Mouse (Mus musculus) testis, adult 2 months (tissue): ENCODE measurements around the gene Plcd3. TPM values are rescaled to one million over a fixed set of nuclear protein-coding genes. Genes with fewer than 3 reads are reported as not detected.
A peak's percentile ranks its signal among the peaks of the same experiment; 100 is the strongest.

Experiments
- H3K27ac ChIP-seq: fragments of 200-500 bp; 2 replicates; pipeline ENCODE4 v1.5.1; 2012; ENCODE audit warnings: low read depth, low read length; ENCODE audit not compliant: control insufficient read depth, insufficient read depth
- H3K27me3 ChIP-seq: fragments of 200-500 bp; 2 replicates; pipeline ENCODE4 v1.6.1; 2012; ENCODE audit warnings: mild to moderate bottlenecking, low read length, moderate library complexity; ENCODE audit not compliant: control insufficient read depth, insufficient read depth
- H3K36me3 ChIP-seq: fragments of 200-500 bp; 2 replicates; pipeline ENCODE4 v1.6.1; 2012; ENCODE audit warnings: mild to moderate bottlenecking, low read length; ENCODE audit not compliant: control insufficient read depth, insufficient read depth
- H3K4me1 ChIP-seq: fragments of 200-500 bp; 2 replicates; pipeline ENCODE4 v1.6.1; 2012; ENCODE audit warnings: low read length; ENCODE audit not compliant: control insufficient read depth, insufficient read depth
- H3K4me3 ChIP-seq: fragments of 200-500 bp; 2 replicates; pipeline ENCODE4 v1.5.1; 2012; ENCODE audit warnings: low read depth, mild to moderate bottlenecking, low read length, moderate library complexity, mixed read lengths; ENCODE audit not compliant: control insufficient read depth
- CTCF ChIP-seq: fragments of 200-500 bp; IDR thresholded peaks from 2 replicates; pipeline ENCODE4 v1.5.1; 2012; ENCODE audit warnings: low read depth, mild to moderate bottlenecking, inconsistent platforms, low read length, moderate library complexity; ENCODE audit not compliant: control insufficient read depth, insufficient read depth, insufficient replicate concordance
- POLR2A ChIP-seq: fragments of 200-500 bp; IDR thresholded peaks from 2 replicates; pipeline ENCODE4 v1.6.1; 2012; ENCODE audit warnings: low read depth, mild to moderate bottlenecking, inconsistent platforms, low read length, moderate library complexity; ENCODE audit not compliant: control insufficient read depth
- polyA plus RNA-seq: library from polyadenylated mRNA; depleted of rRNA; stranded (reverse); fragments of >200 nt; gene quantifications from 2 replicates; pipeline ENCODE4 v1.2.3, GENCODE M21; 2012

Plcd3 gene
- polyA plus RNA-seq, 1 experiment: 5.5 TPM

DNA sequence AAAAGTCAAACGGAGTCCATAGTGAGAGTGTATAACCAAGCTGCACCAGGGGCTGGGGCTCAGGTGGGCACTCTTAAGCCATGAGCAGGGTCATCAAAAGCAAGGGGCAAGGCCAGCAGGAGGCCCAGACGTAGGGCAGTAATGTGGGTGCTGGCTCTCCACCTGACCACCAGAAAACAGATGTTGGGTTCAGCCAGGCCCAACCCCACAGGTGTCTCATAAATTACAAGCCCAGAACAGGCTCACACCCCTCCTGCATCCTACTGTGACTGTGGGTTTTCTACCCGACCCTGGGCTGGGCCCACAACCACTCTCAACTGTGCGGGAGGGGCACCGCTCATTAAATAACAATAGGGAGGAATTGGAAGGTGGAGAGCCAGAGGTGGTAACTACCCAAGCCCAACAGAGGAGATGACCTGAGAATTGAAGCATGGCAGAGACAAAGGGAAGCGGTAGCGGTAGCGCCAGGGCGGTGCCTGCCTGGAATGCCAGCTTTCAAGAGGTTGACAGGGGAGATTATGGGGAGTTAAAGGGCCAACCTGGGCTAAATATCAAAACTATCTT, 6.3 kb downstream of the Plcd3 start:
- Histone ChIP-seq H3K27ac (no peak overlapping the region), H3K4me1 (no peaks in the 10 kb centered on the region; the same call in 1 of the 2 replicates), H3K36me3 (no peaks in the 10 kb centered on the region), H3K4me3 (no peak overlapping the region), H3K27me3 (no peaks in the 10 kb centered on the region)
- no peak for TF ChIP-seq CTCF
- no peak for TF ChIP-seq POLR2A

DNA sequence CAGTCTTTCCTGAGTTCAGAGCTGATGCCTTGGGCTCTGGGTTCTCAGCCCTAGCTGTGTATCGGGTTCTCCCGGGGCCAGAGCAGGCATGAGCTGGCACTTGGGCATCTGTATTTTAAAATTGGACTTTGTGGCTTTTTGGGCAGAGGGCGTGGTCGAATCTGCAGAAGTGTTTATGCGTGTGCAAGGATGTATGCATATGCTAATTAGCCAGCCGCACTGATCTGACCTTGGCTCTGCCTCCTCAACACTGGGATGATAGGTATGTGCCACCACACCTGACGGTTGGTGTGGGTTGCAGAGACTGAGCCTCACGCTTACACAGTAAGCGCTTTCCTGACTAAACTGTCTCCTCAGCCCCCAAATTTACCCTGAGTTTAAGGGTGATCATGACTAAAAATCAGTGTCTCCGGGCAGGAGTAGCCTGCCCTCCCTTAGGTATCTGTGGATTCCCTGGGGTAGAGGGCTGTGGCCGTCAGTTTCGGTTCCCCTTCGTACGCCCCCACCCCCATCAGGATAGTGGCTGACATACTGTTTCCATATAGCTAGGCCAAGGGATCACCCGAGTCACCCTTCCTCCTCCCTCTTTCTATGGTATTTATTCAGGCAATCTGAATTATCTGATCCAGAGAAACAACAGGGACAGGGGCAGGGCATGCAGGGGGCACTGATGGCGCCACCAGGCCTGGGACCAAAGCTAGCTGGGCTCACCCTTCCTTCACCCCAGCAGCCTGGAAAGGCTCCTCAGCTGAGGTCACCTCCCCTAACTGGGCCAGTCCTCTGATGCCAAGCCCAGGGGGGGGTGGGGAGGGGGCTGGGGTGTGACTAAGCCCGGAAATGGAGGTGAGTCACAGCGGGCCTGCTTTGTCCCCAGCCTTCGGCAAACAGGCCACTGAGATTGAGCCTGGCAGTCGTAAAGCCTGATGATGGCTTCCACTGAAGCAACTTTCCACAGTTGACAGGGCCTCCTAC, 7.3 kb downstream of the Plcd3 start:
- H3K27ac ChIP-seq: no peak overlapping the region
- H3K27me3 ChIP-seq: no peaks in the 10 kb centered on the region
- no peak overlapping the region for H3K4me3 ChIP-seq

DNA sequence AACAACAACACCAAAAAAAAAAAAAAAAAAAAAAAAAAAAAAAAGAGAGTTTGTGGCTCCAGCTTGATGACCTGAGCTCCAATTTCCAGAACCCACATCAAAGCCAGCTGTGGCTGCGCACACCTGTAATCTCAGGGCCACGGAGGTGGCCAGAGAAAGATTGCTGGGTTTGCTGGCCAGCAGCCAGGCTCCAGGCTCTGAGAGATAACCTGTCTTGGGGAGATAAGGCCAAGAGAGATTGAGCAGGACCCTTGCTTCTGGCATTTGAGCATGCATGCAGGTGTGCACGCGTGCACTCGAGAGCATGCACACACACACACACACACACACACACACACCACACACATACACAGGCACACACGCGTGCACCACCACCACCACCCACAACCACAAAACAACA, 8.2 kb downstream of the Plcd3 start:
- H3K4me3 ChIP-seq: no peak overlapping the region
- TF ChIP-seq CTCF (no peak), POLR2A (no peak)
- no peaks in the 10 kb centered on the region; the same call in 1 of the 2 replicates for H3K4me1 ChIP-seq
- H3K27me3 ChIP-seq: no peaks in the 10 kb centered on the region
- no peak overlapping the region for H3K27ac ChIP-seq
- no peaks in the 10 kb centered on the region for H3K36me3 ChIP-seq

More for the DNA sequence above, 7.3 kb downstream of the Plcd3 start:
- TF ChIP-seq POLR2A: 0 out of 2 replicates have a peak, but pooled peaks have one; percentile 22
- no peak for TF ChIP-seq CTCF
- H3K4me1 ChIP-seq: no peaks in the 10 kb centered on the region; the same call in 1 of the 2 replicates
- H3K36me3 ChIP-seq: no peaks in the 10 kb centered on the region

DNA sequence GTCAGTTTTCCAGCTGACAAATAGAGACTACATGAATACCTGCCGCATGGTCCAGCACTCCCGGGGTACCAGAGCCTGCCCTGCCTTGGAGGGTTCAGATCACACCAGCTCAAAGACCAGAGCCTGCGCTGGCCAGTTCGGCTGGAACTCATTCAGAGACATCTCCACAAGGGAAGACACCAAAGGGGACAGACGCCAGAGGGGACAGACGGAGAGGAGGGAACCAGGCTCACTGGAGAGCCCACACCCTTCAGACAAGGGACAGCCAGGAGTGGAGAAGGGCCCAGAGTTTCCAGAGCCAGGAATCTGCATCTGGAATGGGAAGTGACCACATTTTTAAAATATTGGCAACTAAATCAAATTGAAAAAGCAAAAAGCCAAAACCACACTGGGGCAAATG, 19.8 kb downstream of the Plcd3 start:
- TF ChIP-seq POLR2A: no peak
- TF ChIP-seq CTCF: no peak

DNA sequence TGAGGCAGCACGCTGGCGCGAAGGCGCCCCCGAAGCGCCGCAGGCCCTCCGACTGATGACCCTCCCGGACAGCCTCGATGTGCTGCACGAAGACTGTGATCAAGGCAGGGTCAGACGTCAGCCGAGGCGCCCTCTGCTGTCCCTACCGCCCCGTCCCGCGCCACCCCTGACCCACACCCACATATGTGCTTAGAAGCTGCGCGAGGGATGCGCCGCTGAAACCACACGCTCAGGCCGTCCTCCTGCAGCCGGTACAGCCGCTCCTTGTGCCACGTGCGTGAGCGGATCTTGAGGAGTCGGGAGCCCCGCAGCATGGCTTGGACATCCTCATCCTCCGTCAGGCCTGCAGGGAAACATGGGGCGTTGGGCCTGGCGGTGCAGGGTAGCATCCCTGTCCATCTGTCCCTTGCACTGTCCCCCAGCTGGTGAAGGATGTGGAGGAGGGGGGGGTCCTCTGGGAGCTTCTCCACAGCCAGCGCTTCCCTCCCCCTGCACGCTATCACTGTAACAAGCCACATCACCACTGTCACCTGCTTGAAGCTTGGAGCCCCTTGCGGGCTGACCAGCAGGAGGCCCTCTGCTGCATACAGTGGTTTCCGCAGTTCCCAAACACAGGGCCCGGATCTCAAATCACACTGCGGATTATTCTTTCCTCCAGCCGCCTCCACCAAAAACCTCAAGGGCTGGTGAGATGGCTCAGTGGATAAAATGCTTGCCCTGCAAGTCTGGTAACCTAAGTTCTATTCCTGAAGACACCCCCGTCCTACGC, 21.0 kb downstream of the Plcd3 start:
- H3K27ac ChIP-seq: no peak overlapping the region
- no peaks in the 10 kb centered on the region for H3K27me3 ChIP-seq
- H3K4me3 ChIP-seq: peak overlapping the region; percentile 0
- no peak for TF ChIP-seq CTCF
- no peak for TF ChIP-seq POLR2A
- peaks cover 10% of the 10 kb centered on the region for H3K4me1 ChIP-seq
- H3K36me3 ChIP-seq: no peaks in the 10 kb centered on the region

More for the DNA sequence above, 19.8 kb downstream of the Plcd3 start:
- peaks cover 10% of the 10 kb centered on the region for H3K4me1 ChIP-seq
- no peaks in the 10 kb centered on the region for H3K27me3 ChIP-seq
- no peak overlapping the region for H3K27ac ChIP-seq
- H3K4me3 ChIP-seq: no peak overlapping the region
- no peaks in the 10 kb centered on the region for H3K36me3 ChIP-seq

DNA sequence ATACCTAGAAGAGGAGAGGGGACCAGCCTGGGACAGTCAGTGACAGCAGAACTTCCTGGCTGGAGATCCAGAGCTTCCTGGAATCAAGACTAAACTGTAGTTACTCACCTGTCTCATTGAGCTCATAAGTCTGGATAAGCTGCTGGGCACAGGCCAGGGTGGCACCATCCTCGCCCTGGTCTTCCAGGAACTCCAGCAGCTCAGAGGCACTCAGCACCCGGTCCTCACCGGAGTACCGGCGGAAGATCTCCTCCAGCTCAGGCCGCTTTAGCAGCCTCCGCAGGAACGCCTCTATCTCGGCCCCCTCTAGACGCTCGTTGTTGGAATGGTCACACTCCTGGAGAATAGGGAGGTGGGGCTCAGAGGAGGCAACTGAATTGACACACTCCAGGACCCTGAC, 23.3 kb downstream of the Plcd3 start:
- H3K4me3 ChIP-seq: no peak overlapping the region
- no peaks in the 10 kb centered on the region for H3K36me3 ChIP-seq
- no peaks in the 10 kb centered on the region for H3K27me3 ChIP-seq
- peaks cover 10% of the 10 kb centered on the region for H3K4me1 ChIP-seq
- TF ChIP-seq POLR2A: no peak
- TF ChIP-seq CTCF: no peak
- no peak overlapping the region for H3K27ac ChIP-seq

DNA sequence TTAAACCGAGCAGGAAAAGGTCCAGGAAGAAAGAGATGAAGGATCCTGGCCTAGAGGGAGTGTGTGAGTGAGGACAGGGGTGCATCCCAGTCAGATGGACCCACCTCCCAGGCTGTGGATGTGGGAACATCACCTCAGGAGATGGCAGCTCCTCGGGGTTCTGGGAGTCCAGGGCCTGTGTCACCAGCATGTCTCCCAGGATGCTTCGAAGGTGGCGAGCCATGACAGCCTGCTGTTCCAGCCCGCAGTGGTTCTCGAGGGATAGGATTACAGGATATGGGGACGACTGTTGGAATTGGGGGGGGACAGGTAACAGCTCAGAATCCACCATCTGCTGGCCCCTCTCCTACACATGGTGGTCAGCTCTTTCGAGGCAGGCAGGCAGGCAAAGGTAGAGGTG, 24.9 kb downstream of the Plcd3 start:
- peaks cover 10% of the 10 kb centered on the region for H3K4me1 ChIP-seq
- H3K4me3 ChIP-seq: no peak overlapping the region
- H3K27me3 ChIP-seq: no peaks in the 10 kb centered on the region
- TF ChIP-seq POLR2A (no peak), CTCF (no peak)
- no peak overlapping the region for H3K27ac ChIP-seq
- H3K36me3 ChIP-seq: no peaks in the 10 kb centered on the region
